Mouse (Mus musculus) brown adipose tissue, adult 24 weeks (tissue): ENCODE data around the gene Cnga3. TPM values are rescaled to one million over a fixed set of nuclear protein-coding genes. Genes with fewer than 3 reads are reported as not detected.

ENCODE experiments used
- H3K27ac ChIP-seq: fragments of 200-500 bp; replicated peaks from 2 replicates; pipeline ENCODE4 v1.5.1; 2012; ENCODE audit warnings: low read depth, mild to moderate bottlenecking, low read length
- H3K4me1 ChIP-seq: fragments of 200-500 bp; 2 replicates; pipeline ENCODE4 v1.6.1; 2012; ENCODE audit warnings: low read length, mixed read lengths; ENCODE audit not compliant: control insufficient read depth, insufficient read depth, insufficient read length
- H3K4me3 ChIP-seq: fragments of 200-500 bp; 2 replicates; pipeline ENCODE4 v1.5.1; 2012; ENCODE audit warnings: low read depth, mild to moderate bottlenecking, low read length, moderate library complexity; ENCODE audit not compliant: insufficient read depth
- polyA plus RNA-seq: library from polyadenylated mRNA; stranded (reverse); fragments of >200 nt; gene quantifications from 2 replicates; pipeline ENCODE4 v1.2.4, GENCODE M21; 2012; ENCODE audit not compliant: missing spikeins, insufficient read depth, insufficient read length

Cnga3 gene
- 0.79 TPM in 1 of 2 replicates, not detected in the other for polyA plus RNA-seq

GRCm38 (mm10) chr1:37214144-37214543, at the start of gene Cnga3:
Cnga3 (plus strand) TSS chr1:37214434.
- H3K4me3 ChIP-seq = no peak within 1 kb of the TSS
- H3K4me1 ChIP-seq = no peaks in the 10 kb centered on the region
- H3K27ac ChIP-seq = no peak within 1 kb of the TSS

DNA sequence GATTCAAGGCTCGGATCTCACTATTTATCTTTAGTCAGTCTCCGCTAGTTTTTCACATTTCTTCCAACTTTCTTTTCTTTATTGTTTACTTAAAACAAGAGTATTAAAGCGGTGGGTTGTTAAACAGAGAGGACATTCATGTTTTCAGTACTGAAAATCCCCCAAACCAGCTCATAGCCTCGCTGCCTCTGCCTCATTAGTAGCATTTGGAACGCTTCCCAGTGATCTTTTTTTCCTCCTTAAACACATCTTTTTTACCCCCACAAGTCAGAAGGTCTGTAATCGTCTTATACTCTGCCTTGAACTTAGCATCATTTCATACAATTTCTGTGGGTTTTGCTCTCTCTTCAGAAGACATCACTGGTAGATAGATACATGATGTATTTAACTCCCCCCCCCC, 48.2 kb upstream of the Cnga3 start:
- Histone ChIP-seq H3K27ac (no peak overlapping the region), H3K4me1 (no peaks in the 10 kb centered on the region), H3K4me3 (no peak overlapping the region)

GRCm38 (mm10) chr1:37167918-37168317, 46.3 kb upstream of the Cnga3 start:
- no peak overlapping the region for H3K27ac ChIP-seq
- no peak overlapping the region for H3K4me3 ChIP-seq
- no peaks in the 10 kb centered on the region for H3K4me1 ChIP-seq

GRCm38 (mm10) chr1:37177874-37178273, 36.4 kb upstream of the Cnga3 start:
- no peak overlapping the region for H3K4me3 ChIP-seq
- H3K27ac ChIP-seq = no peak overlapping the region

DNA sequence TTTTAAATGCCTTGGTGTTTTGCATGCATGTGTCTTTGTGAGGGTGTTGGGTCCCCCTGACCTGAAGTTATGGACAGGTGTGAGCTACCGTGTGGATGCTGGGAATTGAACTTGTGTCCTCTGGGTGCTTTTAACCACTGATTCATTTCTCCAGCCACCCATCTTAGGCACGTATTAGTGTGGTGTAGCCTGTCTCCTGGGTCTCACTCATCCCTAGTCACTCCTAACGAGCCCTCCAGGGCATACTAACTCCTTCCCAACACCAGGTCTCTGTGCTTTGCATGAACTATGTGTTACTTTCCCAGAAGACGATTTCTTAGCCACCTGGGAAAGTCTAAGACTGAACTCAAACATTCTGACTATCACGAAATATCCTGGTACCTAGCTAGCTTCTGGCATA, 34.4 kb upstream of the Cnga3 start:
- H3K4me3 ChIP-seq = no peak overlapping the region
- no peak overlapping the region for H3K27ac ChIP-seq

More at GRCm38 (mm10) chr1:37177874-37178273, 36.4 kb upstream of the Cnga3 start:
- H3K4me1 ChIP-seq = no peaks in the 10 kb centered on the region

DNA sequence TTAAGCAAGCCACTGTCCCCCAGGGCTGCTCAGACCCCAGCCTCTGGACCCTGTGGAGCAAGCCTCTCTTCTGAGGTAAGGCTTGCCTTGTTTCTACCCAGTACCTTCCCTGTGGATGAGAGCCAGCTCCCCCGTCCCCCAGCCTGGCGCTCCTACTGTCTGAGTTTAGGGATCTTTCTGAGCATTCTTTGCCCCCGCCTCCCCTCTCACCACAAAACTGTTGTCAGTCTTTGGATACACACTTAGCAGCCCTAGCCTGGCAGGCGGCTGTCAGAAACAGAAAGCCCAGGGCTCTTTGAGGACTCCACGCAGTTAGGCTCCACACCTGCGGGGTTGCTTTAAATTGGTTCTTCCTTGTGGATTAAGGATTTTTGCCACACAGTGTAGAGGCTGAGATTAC, 27.2 kb upstream of the Cnga3 start:
- Histone ChIP-seq H3K27ac (no peak overlapping the region), H3K4me3 (no peak overlapping the region), H3K4me1 (no peaks in the 10 kb centered on the region)

More for the DNA sequence above, 34.4 kb upstream of the Cnga3 start:
- no peaks in the 10 kb centered on the region for H3K4me1 ChIP-seq

- H3K4me3 ChIP-seq = no peak overlapping the region
- H3K27ac ChIP-seq = no peak overlapping the region
- no peaks in the 10 kb centered on the region for H3K4me1 ChIP-seq
Observed at GRCm38 (mm10) chr1:37194607-37195006, 19.6 kb upstream of the Cnga3 start.

- H3K4me3 ChIP-seq = no peak overlapping the region
- H3K4me1 ChIP-seq = no peaks in the 10 kb centered on the region
- H3K27ac ChIP-seq = peak overlapping the region; percentile 24; the same call in 1 of the 2 replicates
Observed at GRCm38 (mm10) chr1:37201406-37201805, 12.8 kb upstream of the Cnga3 start.

DNA sequence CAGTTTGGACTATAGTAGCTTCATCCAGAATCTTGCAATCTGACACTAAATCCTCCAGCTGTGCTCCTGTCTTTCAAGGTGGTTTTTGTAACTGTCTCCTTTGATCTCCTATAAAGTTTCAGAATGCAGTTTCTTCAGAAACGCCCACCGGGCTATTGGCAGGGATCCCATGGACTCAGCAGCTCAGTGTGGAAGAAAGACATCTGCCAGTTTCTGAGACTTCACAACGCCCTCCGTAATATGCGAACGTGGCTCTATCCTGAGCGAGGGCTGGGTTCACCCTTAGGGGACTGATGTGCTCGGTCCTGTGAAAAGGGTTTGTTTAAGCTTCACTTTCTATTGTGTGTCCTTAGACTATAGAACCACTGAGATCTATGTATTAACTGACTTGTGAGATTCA, 6.5 kb upstream of the Cnga3 start:
- Histone ChIP-seq H3K4me1 (no peaks in the 10 kb centered on the region), H3K27ac (no peak overlapping the region), H3K4me3 (no peak overlapping the region)

DNA sequence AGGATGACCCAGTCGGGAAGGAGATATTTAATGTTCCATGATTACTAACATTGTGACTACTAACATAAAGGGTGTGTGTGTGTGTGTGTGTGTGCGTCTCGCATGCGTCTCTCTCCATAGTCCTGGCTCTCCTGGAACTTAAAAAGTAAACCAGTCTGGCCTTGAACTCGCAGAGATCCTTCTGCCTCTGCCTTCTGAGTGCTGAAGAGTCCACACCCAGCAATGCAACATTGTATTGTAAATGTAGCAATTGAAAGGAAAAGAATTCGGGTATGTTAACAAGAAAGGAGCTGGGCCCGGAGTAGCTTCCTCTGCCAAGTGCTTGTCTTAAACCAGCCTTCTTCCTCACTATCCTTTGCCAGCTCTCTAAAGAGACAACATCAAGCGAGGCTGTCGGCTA, 1.9 kb upstream of the Cnga3 start:
- Histone ChIP-seq H3K4me3 (no peak overlapping the region), H3K4me1 (no peaks in the 10 kb centered on the region)

GRCm38 (mm10) chr1:37218386-37218785, 4.2 kb downstream of the Cnga3 start:
- H3K4me3 ChIP-seq = no peak overlapping the region
- no peaks in the 10 kb centered on the region for H3K4me1 ChIP-seq
- no peak overlapping the region for H3K27ac ChIP-seq

More for the DNA sequence above, 1.9 kb upstream of the Cnga3 start:
- H3K27ac ChIP-seq = no peak overlapping the region

GRCm38 (mm10) chr1:37219593-37219992, 5.4 kb downstream of the Cnga3 start:
- no peak overlapping the region for H3K27ac ChIP-seq
- H3K4me3 ChIP-seq = no peak overlapping the region
- H3K4me1 ChIP-seq = no peaks in the 10 kb centered on the region

DNA sequence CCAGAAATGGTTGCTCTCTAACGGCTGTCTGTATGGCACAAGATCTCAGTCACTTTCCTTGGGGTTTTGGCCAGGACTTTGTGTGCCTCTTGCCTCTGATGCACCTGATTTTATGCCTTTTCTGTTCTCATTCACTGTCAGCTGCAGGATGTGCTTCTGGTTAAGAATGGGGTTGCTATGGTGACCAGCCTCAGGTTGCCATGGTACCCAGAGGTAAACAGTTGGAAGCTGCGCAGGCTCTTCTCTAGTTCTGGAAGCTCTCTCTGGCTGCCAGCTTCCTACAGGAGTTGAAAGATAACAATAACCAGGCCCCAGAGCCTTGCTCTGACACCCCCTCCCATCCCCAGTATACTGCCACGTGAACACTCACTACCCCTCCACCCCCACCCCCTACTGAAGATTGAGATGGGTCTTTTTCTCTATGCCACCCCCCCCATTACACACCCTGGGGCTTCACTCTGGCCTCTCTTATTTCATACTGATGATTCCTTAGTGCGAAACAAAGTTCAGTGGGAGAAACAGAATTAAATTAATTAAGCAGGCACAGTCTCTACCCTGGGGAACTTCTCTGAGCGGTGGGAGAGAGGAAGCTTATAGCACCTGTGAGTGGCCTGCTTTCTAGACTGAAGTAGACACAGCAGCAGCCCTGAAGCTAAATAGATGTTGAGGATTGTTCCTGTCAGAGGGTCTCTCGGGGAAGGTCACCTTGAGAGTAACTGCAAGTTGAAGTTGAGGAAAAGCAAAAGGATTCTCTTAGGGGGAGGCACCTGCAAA, 6.1 kb downstream of the Cnga3 start:
- Histone ChIP-seq H3K27ac (no peak overlapping the region), H3K4me1 (no peaks in the 10 kb centered on the region), H3K4me3 (no peak overlapping the region)

GRCm38 (mm10) chr1:37222002-37222401, 7.8 kb downstream of the Cnga3 start:
- H3K27ac ChIP-seq = no peak overlapping the region
- H3K4me3 ChIP-seq = no peak overlapping the region
- no peaks in the 10 kb centered on the region for H3K4me1 ChIP-seq

DNA sequence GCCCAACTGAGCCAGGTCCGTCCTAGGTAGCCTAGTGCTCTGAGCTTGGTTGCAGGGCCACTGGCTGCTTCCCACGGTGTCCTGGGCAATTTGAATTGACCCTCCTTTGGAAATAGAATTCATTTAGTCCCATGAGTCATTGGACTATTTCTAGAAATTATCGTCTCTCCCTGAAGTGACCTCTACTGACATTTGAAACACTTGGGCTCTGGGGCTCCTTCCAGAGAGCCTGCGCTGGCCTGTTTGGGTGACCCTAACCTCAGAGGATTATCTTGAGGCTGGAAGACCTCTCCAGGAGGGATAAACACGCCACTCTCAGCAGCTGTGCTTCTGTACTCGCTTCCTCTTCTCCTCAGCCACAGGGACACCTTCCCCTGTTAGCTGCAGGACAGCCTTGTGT, 16.2 kb downstream of the Cnga3 start:
- Histone ChIP-seq H3K27ac (peak overlapping the region; percentile 66), H3K4me3 (no peak overlapping the region)

DNA sequence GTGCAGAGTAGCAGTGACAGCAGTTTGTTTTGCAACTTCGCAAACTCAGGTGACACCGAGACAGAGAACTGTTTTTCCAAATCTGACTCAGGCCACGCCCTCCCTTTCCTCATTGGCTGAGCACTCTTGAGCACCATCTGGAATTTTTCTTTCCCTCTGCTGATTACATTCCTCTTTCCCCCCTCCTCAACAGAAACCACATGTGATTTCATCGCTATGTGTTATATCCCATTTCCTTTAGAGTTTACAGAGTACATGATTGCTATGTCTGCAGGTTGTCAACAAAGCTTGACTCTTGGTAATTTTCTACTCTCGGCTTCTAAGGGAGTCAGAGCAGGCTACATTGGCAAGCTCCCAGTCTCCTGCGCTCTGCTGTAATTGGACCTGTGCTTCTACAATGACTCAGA, 17.1 kb downstream of the Cnga3 start:
- H3K27ac ChIP-seq = peak overlapping the region; percentile 35; the same call in 1 of the 2 replicates
- H3K4me3 ChIP-seq = no peak overlapping the region

More for the DNA sequence above, 16.2 kb downstream of the Cnga3 start:
- H3K4me1 ChIP-seq = peaks cover 3% of the 10 kb centered on the region

More for the DNA sequence above, 17.1 kb downstream of the Cnga3 start:
- H3K4me1 ChIP-seq = peaks cover 3% of the 10 kb centered on the region
